Mouse (Mus musculus) kidney, embryonic 15.5 days (tissue): ENCODE data around the gene Mbnl1. TPM values are rescaled to one million over a fixed set of nuclear protein-coding genes. Genes with fewer than 3 reads are reported as not detected.
"Not testable (repeated sequence)": the region's sequence is repeated elsewhere in the genome, so short reads cannot be mapped to it uniquely, and the experiment has no call there.

Experiments used
- ATAC-seq: fragments of 200-750 bp; cut with Nextera tagmentation; replicated peaks from 2 replicates; pipeline ENCODE4 v1.8.0; 2017; ENCODE audit warnings: moderate TSS enrichment; ENCODE audit not compliant: low FRiP score
- H3K27ac ChIP-seq: fragments of 300-500 bp; sonication (generic); 2 replicates; pipeline ENCODE4 v1.5.1; 2015; ENCODE audit warnings: mild to moderate bottlenecking, inconsistent platforms
- H3K27me3 ChIP-seq: fragments of 300-500 bp; sonication (generic); 2 replicates; pipeline ENCODE4 v1.6.1; 2015; ENCODE audit warnings: inconsistent platforms
- H3K36me3 ChIP-seq: fragments of 300-500 bp; sonication (generic); 2 replicates; pipeline ENCODE4 v1.6.1; 2015; ENCODE audit warnings: inconsistent platforms
- H3K4me1 ChIP-seq: fragments of 300-500 bp; sonication (generic); 2 replicates; pipeline ENCODE4 v1.6.1; 2015; ENCODE audit warnings: inconsistent platforms
- H3K4me2 ChIP-seq: fragments of 300-500 bp; sonication (generic); 2 replicates; pipeline ENCODE4 v1.6.1; 2015; ENCODE audit warnings: moderate library complexity, mild to moderate bottlenecking, inconsistent platforms
- H3K4me3 ChIP-seq: fragments of 300-500 bp; sonication (generic); replicated peaks from 2 replicates; pipeline ENCODE4 v1.5.1; 2015; ENCODE audit warnings: mild to moderate bottlenecking, inconsistent platforms
- H3K9ac ChIP-seq: fragments of 300-500 bp; sonication (generic); 2 replicates; pipeline ENCODE4 v1.6.1; 2015; ENCODE audit warnings: mild to moderate bottlenecking, inconsistent platforms
- H3K9me3 ChIP-seq: fragments of 300-500 bp; sonication (generic); replicated peaks from 2 replicates; pipeline ENCODE4 v1.6.1; 2016; ENCODE audit warnings: inconsistent platforms
- WGBS: fragments of 180-500 bp; shearing (Covaris S2); methylation state at CpG from one replicate; pipeline ENCODE4 v1.1.7; 2015; ENCODE audit warnings: mixed read lengths; 5-methylcytosine and 5-hydroxymethylcytosine counted together
- polyA plus RNA-seq: library from polyadenylated mRNA; unstranded; fragments of >200 nt; fragmentation: Nextera tagmentation; extraction: Ambion mirVana; gene quantifications from 2 replicates; pipeline ENCODE4 v1.2.1, GENCODE M21; 2015

The Mbnl1 gene
- 78.8 and 89.4 TPM in 2 replicates for polyA plus RNA-seq

DNA sequence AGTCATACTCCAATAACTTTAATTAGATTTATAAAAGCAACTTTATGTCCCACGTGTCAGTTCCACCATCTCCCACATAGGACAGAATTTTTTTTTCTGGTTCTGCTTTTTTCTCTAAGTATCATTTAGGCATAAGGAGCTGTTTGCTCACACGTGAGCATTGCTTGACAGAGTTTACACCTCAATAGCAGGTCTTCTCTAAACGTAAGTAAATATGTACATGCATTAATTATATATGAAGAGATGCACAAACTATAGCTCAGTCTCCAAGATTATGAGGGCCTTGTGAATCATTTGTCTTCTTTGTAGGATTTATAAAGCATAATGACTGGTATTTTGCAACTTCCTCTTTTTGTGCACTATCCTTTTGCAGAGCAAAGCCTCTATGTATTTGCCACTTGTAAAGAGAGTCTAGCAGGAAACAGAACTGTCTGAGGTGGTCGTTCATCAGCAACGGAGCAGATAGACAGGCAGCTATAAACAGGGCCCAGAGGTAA lies at the start of gene Mbnl1:
Gene Mbnl1, plus strand, starts transcription at position 150 of the 497 bp plus-strand sequence.
- 60% methylated on average over 5 of the region's 5 CpGs for WGBS

DNA sequence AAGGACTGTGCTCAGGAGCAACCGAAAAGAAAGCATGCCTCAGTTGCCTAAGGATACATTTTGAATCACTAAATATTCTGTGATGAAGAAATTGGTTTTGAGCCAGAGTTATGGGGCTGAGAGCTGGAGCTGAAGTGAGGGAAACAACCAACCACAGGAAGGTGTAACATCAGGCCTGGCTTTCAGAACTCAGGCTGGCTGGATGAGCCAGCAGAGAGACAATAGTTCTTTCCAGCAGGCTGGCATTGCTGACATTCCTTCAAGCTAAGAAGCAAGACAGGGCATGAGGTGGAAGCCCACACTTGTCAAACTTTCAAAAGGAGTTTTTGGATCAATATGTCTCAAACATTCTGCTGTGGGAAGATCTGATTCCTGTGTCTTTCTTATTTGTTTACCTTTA lies 48.5 kb upstream of the Mbnl1 start:
- no peaks in the 10 kb centered on the region for H3K36me3 ChIP-seq
- no peaks in the 10 kb centered on the region for H3K27me3 ChIP-seq
- no peaks in the 10 kb centered on the region for H3K9me3 ChIP-seq
- no peak for ATAC-seq
- no peak overlapping the region for H3K4me2 ChIP-seq
- no peak overlapping the region for H3K9ac ChIP-seq
- no peak overlapping the region for H3K4me3 ChIP-seq
- H3K4me1 ChIP-seq, result no peaks in the 10 kb centered on the region
- WGBS, result 85% methylated on average over 1 of the region's 1 CpGs
- H3K27ac ChIP-seq, result no peak overlapping the region

More for the DNA sequence above, at the start of gene Mbnl1:
- Histone ChIP-seq H3K36me3 (no peaks in the 10 kb centered on the region), H3K4me3 (no peak within 1 kb of the TSS), H3K9me3 (no peaks in the 10 kb centered on the region), H3K9ac (no peak within 1 kb of the TSS), H3K4me2 (no peak within 1 kb of the TSS), H3K4me1 (no peaks in the 10 kb centered on the region), H3K27ac (no peak within 1 kb of the TSS), H3K27me3 (no peaks in the 10 kb centered on the region)
- ATAC-seq, result no peak

DNA sequence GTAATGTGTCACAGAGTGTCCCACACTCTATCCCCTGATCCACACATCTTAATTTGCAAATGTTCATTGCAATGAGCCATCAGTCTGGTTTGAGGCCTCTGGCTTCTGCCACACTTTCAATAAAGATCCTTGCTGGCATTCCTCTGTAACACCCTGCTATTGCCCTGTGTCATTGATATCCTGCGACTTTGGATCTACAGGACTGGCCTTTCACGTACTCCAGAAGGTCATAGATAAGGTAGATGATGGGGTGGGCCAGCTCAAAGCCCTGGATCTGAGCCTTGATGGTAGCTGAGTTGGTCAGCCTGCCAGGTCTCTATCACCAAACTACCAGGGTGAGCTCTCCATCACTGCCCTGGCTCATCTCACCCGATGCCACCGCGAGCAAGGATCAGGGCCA lies 43.6 kb upstream of the Mbnl1 start:
- Histone ChIP-seq H3K27ac (no peak overlapping the region), H3K27me3 (no peaks in the 10 kb centered on the region), H3K4me1 (no peaks in the 10 kb centered on the region), H3K9ac (no peak overlapping the region), H3K36me3 (no peaks in the 10 kb centered on the region), H3K9me3 (no peaks in the 10 kb centered on the region), H3K4me2 (no peak overlapping the region), H3K4me3 (no peak overlapping the region)
- no peak for ATAC-seq
- 94% methylated on average over 5 of the region's 5 CpGs for WGBS

DNA sequence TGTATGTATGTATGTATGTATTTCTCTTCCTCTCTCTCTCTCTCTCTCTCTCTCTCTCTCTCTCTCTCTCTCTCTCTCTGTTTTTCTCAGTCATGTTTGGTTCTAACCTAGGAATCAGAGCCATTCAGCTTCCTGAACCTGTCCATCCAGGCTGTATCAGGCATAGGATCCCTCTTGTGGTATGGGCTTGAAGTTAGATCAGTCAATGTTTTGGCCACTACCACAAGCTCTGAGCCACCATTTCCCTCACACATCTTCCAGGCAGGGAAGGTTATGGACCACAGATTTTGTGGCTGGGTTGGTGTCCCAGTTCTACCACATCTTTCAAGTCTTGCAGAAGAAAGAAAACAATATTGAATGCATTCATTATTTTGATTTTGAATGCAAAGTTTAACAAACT lies 35.4 kb upstream of the Mbnl1 start:
- Histone ChIP-seq H3K9ac (no peak overlapping the region), H3K4me2 (no peak overlapping the region), H3K27me3 (no peaks in the 10 kb centered on the region), H3K9me3 (no peaks in the 10 kb centered on the region), H3K4me3 (no peak overlapping the region), H3K36me3 (no peaks in the 10 kb centered on the region), H3K4me1 (0 out of 2 replicates have a peak, but pooled peaks cover 4% of the 10 kb centered on the region), H3K27ac (0 out of 2 replicates have a peak overlapping the region, but pooled peaks have one; percentile 4)
- ATAC-seq, result no peak

DNA sequence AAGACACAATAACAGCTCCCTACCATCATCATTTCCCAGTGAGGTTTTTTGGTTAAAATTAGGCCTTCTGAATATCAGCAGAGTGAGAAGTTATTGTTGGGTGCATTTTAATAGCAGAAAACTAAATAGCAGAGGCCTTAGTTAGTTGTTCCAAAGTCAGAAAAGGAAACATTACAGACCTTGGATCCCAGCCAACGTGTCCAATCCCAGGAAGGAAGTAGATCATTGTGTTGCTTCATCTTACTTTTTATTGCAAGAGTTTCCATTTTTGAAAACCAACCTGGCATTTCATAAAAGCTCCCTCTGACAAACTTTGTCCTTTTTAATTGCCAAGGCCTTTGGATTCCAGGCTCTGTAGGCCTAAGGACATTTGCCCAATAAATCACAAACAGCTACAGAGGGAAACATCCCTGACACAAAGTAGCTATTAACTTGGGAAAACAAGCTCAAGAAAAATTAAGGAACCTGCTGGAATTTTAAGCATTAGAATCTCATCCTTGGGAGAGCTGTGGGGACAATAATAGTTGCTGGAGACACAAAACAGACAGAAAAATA lies 34.9 kb upstream of the Mbnl1 start:
- H3K4me3 ChIP-seq, result no peak overlapping the region
- no peak overlapping the region for H3K4me2 ChIP-seq
- 40% methylated on average over 1 of the region's 1 CpGs for WGBS
- H3K36me3 ChIP-seq, result no peaks in the 10 kb centered on the region
- H3K27ac ChIP-seq, result no peak overlapping the region
- no peak overlapping the region for H3K9ac ChIP-seq
- H3K4me1 ChIP-seq, result 0 out of 2 replicates have a peak, but pooled peaks cover 4% of the 10 kb centered on the region
- no peaks in the 10 kb centered on the region for H3K27me3 ChIP-seq
- H3K9me3 ChIP-seq, result no peaks in the 10 kb centered on the region
- ATAC-seq, result no peak

DNA sequence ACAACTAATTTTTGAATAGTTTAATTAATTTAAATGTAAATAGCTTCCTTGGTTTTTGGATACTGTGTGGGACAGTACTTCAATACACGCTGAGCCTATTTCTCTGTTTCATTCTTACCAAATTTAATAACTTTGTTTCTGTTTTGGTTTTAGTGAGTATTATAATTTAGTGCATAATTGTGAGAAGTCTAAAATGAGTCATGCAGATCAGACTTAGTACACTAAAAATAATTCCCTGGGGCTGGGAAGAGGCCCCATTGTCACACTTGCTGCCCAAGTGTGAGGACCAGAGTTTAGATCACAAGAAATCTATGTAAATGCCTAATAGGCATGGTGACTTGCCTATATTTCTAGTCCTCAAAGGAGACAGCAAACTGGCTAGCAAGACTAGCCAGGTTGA lies 33.9 kb upstream of the Mbnl1 start:
- Histone ChIP-seq H3K4me2 (no peak overlapping the region), H3K36me3 (no peaks in the 10 kb centered on the region), H3K27me3 (no peaks in the 10 kb centered on the region), H3K9ac (no peak overlapping the region), H3K9me3 (no peaks in the 10 kb centered on the region), H3K27ac (no peak overlapping the region), H3K4me1 (0 out of 2 replicates have a peak, but pooled peaks cover 4% of the 10 kb centered on the region), H3K4me3 (no peak overlapping the region)
- 88% methylated on average over 1 of the region's 1 CpGs for WGBS
- no peak for ATAC-seq

DNA sequence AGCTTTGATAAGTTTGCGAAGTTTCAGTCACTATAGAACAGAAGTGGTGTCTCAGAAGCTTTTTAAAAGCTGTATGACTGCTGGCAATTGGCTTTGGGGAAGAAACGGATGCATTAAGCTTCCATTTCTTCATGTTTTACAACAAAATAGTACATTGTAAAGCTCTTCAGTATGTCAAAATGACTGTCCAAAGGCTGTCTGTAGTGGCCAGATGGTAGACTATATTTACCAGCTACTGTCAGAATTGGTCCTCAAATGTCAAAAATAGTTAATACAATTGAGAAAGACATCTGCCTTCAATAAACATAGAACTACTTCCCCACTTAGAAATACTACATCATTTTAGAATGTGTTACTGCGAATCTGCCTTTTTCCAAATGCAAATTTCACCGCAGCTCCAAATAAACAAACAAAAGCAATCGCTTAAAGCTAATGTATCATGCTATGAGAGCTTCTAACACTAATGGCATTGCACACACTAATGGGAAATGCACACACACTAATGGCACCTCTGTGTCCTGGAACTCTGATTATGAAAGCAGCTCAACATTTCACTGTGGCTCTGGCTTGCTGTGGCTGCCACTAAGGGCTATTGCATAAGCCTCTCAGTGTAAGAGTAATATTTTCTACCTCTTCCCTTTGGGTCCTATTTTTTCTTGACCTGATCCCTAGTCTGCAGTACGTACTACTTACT lies 10.7 kb upstream of the Mbnl1 start:
- Histone ChIP-seq H3K9ac (no peak overlapping the region), H3K36me3 (no peaks in the 10 kb centered on the region), H3K4me3 (no peak overlapping the region), H3K4me2 (no peak overlapping the region), H3K27me3 (no peaks in the 10 kb centered on the region), H3K4me1 (no peaks in the 10 kb centered on the region), H3K9me3 (no peaks in the 10 kb centered on the region), H3K27ac (no peak overlapping the region)
- no peak for ATAC-seq
- 84% methylated on average over 6 of the region's 6 CpGs for WGBS

DNA sequence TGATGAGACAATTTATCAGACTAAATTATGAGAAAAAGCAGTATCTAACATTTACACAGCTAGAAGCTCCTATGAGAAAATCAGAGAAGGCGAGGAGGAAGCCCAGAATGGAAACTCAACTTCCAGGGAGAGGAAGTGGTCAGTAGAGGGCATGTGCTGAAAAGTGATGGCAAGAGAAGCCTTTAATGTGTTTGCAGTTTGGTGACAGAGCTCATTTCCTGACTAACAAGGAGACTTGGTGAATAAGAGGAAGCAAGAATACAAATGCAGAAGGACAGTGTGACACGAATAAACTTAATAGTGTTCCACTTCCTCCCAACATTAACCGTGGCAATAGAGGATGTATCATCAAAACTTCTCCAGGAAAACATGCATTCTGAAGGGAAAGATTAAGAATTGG lies 4.0 kb upstream of the Mbnl1 start:
- H3K4me2 ChIP-seq, ATAC-seq, H3K9me3 ChIP-seq, H3K27ac ChIP-seq, H3K4me3 ChIP-seq, H3K9ac ChIP-seq, H3K36me3 ChIP-seq, H3K4me1 ChIP-seq, H3K27me3 ChIP-seq: not testable (repeated sequence)
- whole genome bisulfite sequencing, result 81% methylated on average over 2 of the region's 3 CpGs

DNA sequence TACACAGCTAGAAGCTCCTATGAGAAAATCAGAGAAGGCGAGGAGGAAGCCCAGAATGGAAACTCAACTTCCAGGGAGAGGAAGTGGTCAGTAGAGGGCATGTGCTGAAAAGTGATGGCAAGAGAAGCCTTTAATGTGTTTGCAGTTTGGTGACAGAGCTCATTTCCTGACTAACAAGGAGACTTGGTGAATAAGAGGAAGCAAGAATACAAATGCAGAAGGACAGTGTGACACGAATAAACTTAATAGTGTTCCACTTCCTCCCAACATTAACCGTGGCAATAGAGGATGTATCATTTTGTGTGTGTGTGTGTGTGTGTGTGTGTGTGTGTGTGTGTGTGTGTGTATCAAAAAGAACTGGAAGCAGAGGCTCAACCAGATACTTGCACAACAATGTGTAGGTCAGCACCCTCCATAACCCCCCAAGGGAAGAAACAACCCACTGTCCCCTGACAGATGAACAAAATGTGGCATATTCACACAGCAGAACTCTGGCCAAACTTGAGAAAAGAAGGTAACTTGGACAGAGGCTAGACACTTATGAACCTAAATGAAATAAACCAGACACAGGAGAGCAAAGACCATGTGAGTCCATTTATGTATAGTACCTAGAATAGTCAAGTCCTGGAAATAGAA lies 3.3 kb upstream of the Mbnl1 start:
- H3K36me3 ChIP-seq, H3K4me1 ChIP-seq, H3K27me3 ChIP-seq, H3K9ac ChIP-seq, H3K27ac ChIP-seq, H3K4me3 ChIP-seq, H3K9me3 ChIP-seq, H3K4me2 ChIP-seq: not testable (repeated sequence)
- 0 out of 2 replicates have a peak, but pooled peaks have one; percentile 22 for ATAC-seq
- 76% methylated on average over 2 of the region's 3 CpGs for WGBS

DNA sequence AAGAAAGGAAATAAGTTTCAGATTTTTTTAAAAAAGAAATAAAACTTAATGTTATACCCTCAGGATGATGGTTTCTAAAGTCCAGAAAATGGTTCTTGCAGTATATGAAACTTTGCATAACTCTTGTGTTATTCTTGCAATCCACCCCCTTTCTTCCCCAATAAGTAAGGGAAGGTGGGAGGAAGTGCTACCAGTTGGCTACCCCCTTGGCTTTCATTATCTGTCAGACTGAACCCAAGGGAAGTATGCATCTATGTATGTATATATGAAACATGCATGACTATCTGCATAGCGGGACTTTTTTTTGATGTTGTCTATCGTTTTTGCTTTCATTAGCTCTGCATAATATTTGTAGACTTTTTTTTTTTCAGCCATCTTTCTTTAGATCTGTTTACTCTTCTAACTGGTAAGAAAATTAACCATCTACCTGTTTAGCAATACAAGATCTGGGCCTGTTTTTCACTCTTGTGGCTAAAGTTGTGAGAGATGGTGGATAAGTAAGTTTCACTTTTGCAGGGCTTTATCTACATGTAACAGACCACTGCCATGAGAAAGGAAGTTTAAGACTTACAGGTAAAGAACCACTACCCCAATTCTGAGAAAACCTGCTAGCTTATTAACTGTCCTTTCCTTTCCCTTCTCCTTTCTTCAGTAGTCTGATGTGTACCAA lies 484 bp upstream of the Mbnl1 start:
- H3K27me3 ChIP-seq, result no peaks in the 10 kb centered on the region
- H3K9me3 ChIP-seq, result no peaks in the 10 kb centered on the region
- no peak overlapping the region for H3K9ac ChIP-seq
- no peaks in the 10 kb centered on the region for H3K4me1 ChIP-seq
- no peak overlapping the region for H3K4me2 ChIP-seq
- H3K4me3 ChIP-seq, result no peak overlapping the region
- no peak for ATAC-seq
- H3K36me3 ChIP-seq, result no peaks in the 10 kb centered on the region
- no peak overlapping the region for H3K27ac ChIP-seq
- 85% methylated on average over 2 of the region's 2 CpGs for WGBS

DNA sequence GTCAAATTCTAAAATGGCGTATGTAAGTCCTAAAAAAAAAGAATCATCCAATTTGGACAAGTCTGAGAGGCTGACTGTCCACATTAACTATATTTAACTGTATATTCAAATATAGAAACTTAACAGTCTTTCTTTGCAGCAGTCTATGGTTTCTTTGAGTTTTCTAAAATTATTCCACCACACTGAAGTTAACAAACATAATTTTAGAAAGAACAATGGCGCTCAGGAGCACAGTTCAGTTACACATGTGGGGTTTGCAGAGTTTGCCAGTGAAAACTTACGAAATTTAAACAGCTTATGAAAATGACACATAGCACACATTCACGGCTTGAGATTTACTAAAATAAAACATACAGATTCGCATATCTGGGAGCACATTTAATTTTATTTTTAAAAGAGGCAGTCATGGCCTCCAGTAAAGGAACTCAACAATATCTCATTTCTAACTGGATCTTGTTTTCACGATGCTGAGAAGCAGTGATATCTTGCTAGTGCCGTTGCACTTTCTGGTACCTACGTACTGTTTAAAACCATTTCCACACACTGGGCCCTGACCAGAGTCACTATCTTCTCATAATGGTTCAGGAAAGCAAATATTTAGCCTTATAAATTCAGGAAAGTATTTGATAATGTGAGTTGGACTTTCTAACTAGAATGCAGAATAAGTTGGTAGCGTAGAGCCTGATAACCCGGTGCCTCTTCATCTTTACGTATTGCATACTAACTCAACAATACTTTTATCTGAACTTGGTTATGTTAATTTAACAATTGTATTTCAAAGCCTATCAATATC lies 1.4 kb downstream of the Mbnl1 start:
- no peak for ATAC-seq
- WGBS, result 88% methylated on average over 11 of the region's 11 CpGs
- no peak overlapping the region for H3K27ac ChIP-seq
- no peaks in the 10 kb centered on the region for H3K4me1 ChIP-seq
- no peaks in the 10 kb centered on the region for H3K27me3 ChIP-seq
- H3K9me3 ChIP-seq, result no peaks in the 10 kb centered on the region
- H3K4me3 ChIP-seq, result no peak overlapping the region
- H3K4me2 ChIP-seq, result no peak overlapping the region
- no peak overlapping the region for H3K9ac ChIP-seq
- no peaks in the 10 kb centered on the region for H3K36me3 ChIP-seq
